Mouse (Mus musculus) urinary bladder, postnatal 36 days (tissue): Measurements from ENCODE around the gene Gdf3.
"Not testable (repeated sequence)": the region's sequence is repeated elsewhere in the genome, so short reads cannot be mapped to it uniquely, and the experiment has no call there.

Source experiments
- DNase-seq, 2 experiments: peaks; one replicate each; pipeline ENCODE4 v3.0.0; 2022; ENCODE audit warnings: low spot score in 2 of 2, mixed read lengths in 1 of 2

Gene Gdf3

GRCm38 (mm10) chr6:122605483-122605882 is 4.4 kb downstream of the Gdf3 start:
- no peak for DNase-seq

GRCm38 (mm10) chr6:122604260-122604659 is 5.6 kb downstream of the Gdf3 start:
- DNase-seq: no peak

- no peak for DNase-seq
These were observed 6.9 kb downstream of the Gdf3 start for GRCm38 (mm10) chr6:122602992-122603322.

- DNase-seq: peak; percentile 65 to 81
These were observed 7.5 kb downstream of the Gdf3 start, which contains the start of gene Apobec1 for GRCm38 (mm10) chr6:122602242-122602991. Gene Apobec1 (minus strand): TSS chr6:122602444.

DNA sequence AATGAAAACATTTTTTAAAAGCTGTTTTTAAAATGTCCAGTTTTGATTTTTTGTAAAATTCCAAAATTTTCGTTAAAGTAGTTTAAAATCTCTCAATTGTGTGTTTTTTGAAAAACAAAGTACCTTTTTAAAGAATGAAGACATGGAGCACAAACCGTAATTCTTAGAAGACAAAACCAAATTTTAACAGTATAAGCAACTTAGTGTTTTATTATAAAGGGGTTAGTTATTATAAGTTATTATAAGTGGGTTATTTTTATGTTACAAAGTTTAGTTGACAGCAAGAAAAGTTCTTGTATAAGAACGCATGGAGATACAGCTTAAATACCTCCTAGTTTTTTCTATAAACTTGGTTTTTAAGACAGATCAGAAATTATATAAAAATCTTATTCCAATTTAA is 8.3 kb downstream of the Gdf3 start:
- no peak for DNase-seq

DNA sequence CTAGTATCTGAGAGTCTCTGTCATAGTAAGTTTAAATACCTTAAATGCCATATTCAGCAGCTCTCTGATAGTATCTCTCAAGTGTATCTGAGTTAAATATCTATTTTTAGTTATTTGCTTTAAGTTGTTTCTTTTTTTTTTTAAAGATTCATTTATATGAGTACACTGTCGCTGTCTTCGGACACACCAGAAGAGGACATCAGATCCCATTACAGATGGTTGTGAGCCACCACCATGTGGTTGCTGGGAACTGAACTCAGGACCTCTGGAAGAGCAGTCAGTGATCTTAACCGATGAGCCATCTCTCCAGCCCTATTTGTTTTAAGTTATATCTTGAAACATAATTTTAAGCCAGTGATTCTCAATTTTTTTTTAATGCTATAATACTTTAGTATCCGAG is 8.9 kb downstream of the Gdf3 start:
- no peak for DNase-seq

DNA sequence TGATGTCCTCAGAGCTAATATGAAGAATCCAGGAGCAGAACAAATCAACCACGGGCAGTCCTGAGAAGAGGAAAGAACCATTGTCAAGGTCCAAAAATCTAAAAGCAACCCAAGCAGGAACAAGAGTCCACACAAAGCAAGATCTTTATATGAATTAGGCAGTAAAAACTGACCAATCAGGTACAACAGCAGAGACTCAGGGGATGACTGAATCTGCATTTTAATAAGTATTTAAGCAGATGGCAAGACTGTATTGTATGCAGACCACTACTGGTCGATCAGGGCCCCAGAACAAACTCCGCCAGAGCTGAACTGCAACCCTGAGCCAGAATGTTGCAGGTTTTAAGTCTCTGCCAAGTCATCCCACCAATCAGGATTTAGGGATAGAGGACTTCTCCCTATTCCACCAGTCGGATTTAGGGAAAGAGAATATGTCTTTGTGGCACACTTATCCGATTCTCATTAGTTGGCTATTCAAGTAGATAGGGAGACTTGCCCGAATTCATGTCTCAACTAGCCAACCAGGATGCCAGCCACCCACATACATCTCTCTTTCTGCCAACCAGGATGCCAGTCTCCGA is 9.7 kb downstream of the Gdf3 start:
- no peak for DNase-seq

GRCm38 (mm10) chr6:122599054-122599737 is 10.7 kb downstream of the Gdf3 start:
- DNase-seq: no peak

DNA sequence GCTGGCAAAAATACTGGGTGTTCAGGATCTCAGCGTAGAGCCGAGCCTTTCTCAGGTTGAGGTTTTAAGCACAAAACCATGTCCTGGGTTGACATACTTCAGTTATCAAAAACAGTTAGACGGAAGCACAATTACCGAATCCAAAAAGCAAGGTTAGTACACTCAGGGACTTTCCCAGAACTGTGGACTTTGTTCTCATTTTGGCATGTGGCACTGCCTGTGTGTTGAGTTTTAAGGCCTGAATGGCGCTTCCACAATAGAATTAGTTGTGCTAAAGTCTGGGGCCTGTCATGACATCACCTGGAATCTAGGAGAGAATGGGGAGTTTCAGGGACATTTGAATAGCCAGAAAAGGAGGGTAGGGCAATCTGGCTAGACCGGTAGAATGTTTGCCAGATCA is 11.5 kb downstream of the Gdf3 start:
- DNase-seq: no peak

DNA sequence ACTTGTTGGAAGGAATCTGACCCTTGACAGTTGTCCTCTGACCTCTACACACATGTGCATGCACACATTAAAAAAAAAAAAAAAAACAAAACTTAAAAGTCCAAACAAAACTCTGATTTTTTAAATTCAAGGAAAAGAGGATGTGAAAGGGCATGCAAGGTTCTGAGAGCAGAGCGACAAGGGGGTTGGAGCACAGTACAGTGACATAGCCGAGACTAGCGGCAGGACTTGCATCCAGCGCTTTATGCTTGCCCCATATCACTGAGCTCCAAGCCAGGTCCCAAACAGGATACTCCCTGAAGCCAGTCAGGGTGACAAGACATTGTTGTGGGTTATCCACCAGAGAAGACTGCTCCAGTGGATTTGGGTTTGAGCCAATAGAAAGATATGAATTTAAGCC is 11.9 kb downstream of the Gdf3 start:
- no peak for DNase-seq

- DNase-seq: no peak
These were observed 13.3 kb downstream of the Gdf3 start for GRCm38 (mm10) chr6:122596608-122597007.

GRCm38 (mm10) chr6:122595637-122596036 is 14.2 kb downstream of the Gdf3 start:
- peak in 1 of 2 experiments; percentile 20 for DNase-seq

- no peak for DNase-seq
These were observed 17.0 kb downstream of the Gdf3 start for GRCm38 (mm10) chr6:122592905-122593304.

- DNase-seq: no peak
These were observed 18.7 kb downstream of the Gdf3 start for GRCm38 (mm10) chr6:122591027-122591758.

DNA sequence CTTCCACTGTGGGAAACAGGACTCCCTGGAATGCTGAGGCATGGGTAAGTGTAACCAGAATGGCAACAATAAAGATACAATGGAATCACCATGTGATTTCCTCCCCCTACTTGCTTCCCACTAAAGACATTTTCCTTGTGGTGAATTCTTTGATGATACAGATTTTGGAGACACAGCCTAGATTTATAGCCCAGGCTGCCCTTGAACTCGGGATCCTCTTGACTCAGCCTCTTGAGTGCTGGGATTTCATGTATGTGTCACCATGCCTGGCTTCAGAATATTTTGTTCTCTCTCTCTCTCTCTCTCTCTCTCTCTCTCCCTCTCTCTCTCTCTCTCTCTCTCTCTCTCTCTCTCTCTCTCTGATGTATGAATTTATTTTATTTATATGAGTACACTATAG is 30.8 kb downstream of the Gdf3 start:
- DNase-seq: no peak

- no peak for DNase-seq
These were observed 32.9 kb downstream of the Gdf3 start for GRCm38 (mm10) chr6:122577030-122577429.

GRCm38 (mm10) chr6:122575037-122575436 is 34.9 kb downstream of the Gdf3 start:
- not testable (repeated sequence) for DNase-seq

DNA sequence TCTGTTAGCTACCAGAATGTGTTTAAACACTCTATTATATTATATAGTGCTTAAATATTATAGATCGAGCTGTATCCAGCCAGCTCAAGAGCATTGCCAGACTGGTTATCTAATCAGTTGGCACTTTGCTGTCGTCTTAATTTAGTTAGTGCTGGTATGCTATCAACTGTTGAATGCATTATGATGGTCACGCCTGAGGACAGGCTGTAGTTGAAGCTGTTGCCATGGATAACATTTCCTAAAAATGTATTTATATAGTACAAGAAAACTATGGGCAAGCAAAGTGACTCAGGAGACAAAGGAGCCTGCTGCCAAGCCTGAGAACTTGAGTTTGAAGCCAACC is 38.3 kb downstream of the Gdf3 start:
- DNase-seq: no peak

DNA sequence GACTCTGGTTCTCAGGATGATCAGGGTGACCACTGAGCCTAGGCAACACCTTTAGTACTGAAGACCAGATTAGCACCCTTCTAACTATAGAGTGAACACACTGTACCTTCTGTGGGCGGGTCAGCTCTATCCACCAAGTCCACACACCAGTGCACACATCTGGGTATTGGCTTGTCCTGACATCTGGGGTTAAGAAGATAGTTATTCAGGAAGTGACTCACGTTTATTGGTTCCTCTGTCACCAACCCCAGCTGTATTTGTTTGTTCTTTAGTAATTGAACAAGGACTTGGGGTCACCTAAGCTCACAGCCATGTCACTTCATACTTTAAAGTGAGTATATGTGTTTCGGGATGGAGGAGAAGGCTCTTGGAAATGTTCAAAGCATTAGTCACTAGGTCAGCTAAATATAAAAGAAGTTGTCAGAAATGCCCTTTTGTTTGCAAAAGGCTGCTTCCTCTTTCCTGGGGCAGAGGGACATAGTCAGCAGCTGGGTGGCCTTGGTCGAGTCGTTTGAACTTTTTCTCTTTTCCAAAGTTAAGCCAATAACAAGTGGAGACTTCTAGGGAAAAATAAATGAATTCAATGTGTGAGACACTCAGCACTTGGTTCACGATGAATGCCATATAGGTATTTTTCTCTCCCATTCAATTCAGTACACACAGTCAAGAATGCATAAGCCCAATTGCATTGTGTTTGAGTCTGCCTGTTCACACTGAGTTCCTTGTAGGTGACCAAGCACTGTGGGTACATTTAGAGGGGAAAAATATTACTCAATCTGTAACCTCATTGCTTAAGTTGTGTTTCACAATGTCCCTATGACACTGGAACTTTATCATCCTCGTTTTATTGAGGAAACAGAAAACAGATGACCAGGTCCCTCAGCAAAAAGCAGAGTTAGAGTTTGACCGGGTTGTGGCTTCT is 38.9 kb downstream of the Gdf3 start:
- no peak for DNase-seq

DNA sequence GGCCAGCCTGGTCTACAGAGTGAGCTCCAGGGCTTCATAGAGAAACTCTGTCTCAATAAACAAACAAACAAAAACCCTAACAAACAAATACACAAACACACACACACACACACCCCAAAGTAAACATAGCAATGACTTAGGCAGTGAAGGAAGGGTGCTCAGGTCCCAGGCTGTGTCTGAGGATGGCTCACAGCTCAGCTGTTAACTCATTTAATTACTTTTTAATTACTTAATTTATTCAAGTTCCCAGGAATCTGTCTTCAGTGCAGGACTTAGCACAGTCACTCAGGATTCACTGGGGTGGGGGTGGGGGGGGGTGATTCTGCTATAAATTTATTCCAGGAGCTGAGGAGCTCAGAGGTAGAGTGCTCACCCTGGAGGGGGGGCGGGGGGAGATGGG is 40.1 kb downstream of the Gdf3 start:
- no peak for DNase-seq

DNA sequence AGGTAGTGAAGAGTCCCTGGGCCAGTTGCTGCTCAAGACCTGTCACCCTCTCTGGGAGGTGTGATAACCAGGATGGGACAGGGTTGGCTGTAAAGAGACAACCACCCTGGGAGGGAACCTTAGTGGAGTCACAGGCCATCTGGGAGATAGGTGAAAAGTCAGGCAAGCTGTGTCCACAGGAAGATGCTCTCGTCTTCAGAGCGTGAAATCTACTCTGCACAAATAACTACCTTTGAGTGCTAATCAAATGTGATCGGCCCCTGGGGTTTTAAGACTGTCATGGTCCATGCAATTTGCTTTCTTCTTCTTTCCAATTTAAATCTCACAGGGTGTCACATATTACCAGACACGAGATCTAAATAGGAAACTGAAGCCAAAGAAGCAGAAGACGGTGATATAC is 40.8 kb downstream of the Gdf3 start:
- DNase-seq: no peak
